22 mouse cellular contexts compared by ENCODE assay signal in genomic region chr10:123707026-123707425, GRCm38 (mm10).
DNase-seq lines count a peak whose midpoint lies in the region; ATAC-seq and TF ChIP-seq lines count a peak whose summit lies in the region.
"Had no signal": no experiment of that assay in that cellular context is flagged by ENCODE, and none has a peak within 500 bp of the region (broad histone marks: within the 10 kb centered on the region; RNA-seq: fewer than 3 reads in every experiment).

No protein-coding gene starts in this region.

- TF ChIP-seq CTCF in intestine, postnatal 0 days (IDR thresholded peaks at IDR 0.05; ENCODE audit: low read depth) = no peak

- ATAC-seq in intestine, embryonic 14.5 days (replicated peaks; ENCODE audit: low FRiP score, low TSS enrichment, low read depth) = peak; percentile 71; the same call in 1 of the 2 replicates
- peak; percentile 76 for ATAC-seq in intestine, embryonic 15.5 days
- ATAC-seq in intestine, embryonic 16.5 days = peak; percentile 81
- peak; percentile 54 for ATAC-seq in intestine, postnatal 0 days
- no peak for ATAC-seq in heart, embryonic 11.5 days (replicated peaks; ENCODE audit: insufficient number of reproducible peaks, low FRiP score, low TSS enrichment)
- ATAC-seq: activated CD4-positive, CD25-positive, alpha-beta regulatory T cell, adult 4 months; CD4-positive, CD25-positive, alpha-beta regulatory T cell, adult 4 months; Patski had no signal

- WGBS in intestine, embryonic 14.5 days = 77% methylated on average over 3 of the region's 3 CpGs
- WGBS in intestine, embryonic 15.5 days = 63% methylated on average over 3 of the region's 3 CpGs
- WGBS in intestine, embryonic 16.5 days = 56% methylated on average over 3 of the region's 3 CpGs
- 41% methylated on average over 3 of the region's 3 CpGs for WGBS in intestine, postnatal 0 days
- 83% methylated on average over 3 of the region's 3 CpGs for WGBS in heart, embryonic 11.5 days (ENCODE audit: insufficient replicate concordance)

- H3K27me3 ChIP-seq in intestine, embryonic 14.5 days (replicated peaks; ENCODE audit: control insufficient read depth, insufficient read depth, low read length) = no peaks in the 10 kb centered on the region
- H3K27me3 ChIP-seq in intestine, embryonic 15.5 days (replicated peaks) = no peaks in the 10 kb centered on the region
- no peaks in the 10 kb centered on the region for H3K27me3 ChIP-seq in intestine, embryonic 16.5 days (replicated peaks; ENCODE audit: control insufficient read depth, insufficient read depth, low read length)
- H3K27me3 ChIP-seq in intestine, postnatal 0 days (replicated peaks; ENCODE audit: control insufficient read depth, insufficient read depth, low read length) = no peaks in the 10 kb centered on the region
- no peaks in the 10 kb centered on the region for H3K27me3 ChIP-seq in heart, embryonic 11.5 days (ENCODE audit: control insufficient read depth, insufficient read depth, low read length)
- H3K27me3 ChIP-seq: CH12.LX, Patski had no signal

- no peak overlapping the region for H3K4me2 ChIP-seq in intestine, embryonic 14.5 days (ENCODE audit: low read length)
- no peak overlapping the region for H3K4me2 ChIP-seq in intestine, embryonic 15.5 days (replicated peaks)
- no peak overlapping the region for H3K4me2 ChIP-seq in intestine, embryonic 16.5 days (ENCODE audit: low read depth, low read length)
- no peak overlapping the region for H3K4me2 ChIP-seq in intestine, postnatal 0 days (replicated peaks; ENCODE audit: low read depth)
- no peak overlapping the region for H3K4me2 ChIP-seq in heart, embryonic 11.5 days

- no peak overlapping the region for H3K27ac ChIP-seq in intestine, embryonic 14.5 days (ENCODE audit: low read depth)
- H3K27ac ChIP-seq in intestine, embryonic 15.5 days = no peak overlapping the region
- H3K27ac ChIP-seq in intestine, embryonic 16.5 days (ENCODE audit: low read length) = no peak overlapping the region
- no peak overlapping the region for H3K27ac ChIP-seq in intestine, postnatal 0 days (ENCODE audit: low read depth, low read length)
- no peak overlapping the region for H3K27ac ChIP-seq in heart, embryonic 11.5 days (ENCODE audit: low read depth, low read length)

- H3K9me3 ChIP-seq in intestine, embryonic 14.5 days (ENCODE audit: control insufficient read depth, low read length) = no peaks in the 10 kb centered on the region
- no peaks in the 10 kb centered on the region for H3K9me3 ChIP-seq in intestine, embryonic 15.5 days
- no peaks in the 10 kb centered on the region for H3K9me3 ChIP-seq in intestine, embryonic 16.5 days (ENCODE audit: control insufficient read depth, low read length)
- H3K9me3 ChIP-seq in intestine, postnatal 0 days (ENCODE audit: control insufficient read depth) = no peaks in the 10 kb centered on the region
- H3K9me3 ChIP-seq in heart, embryonic 11.5 days (replicated peaks; ENCODE audit: control insufficient read depth, low read length) = no peaks in the 10 kb centered on the region

- H3K4me1 ChIP-seq in intestine, embryonic 14.5 days (replicated peaks; ENCODE audit: control insufficient read depth, insufficient read depth, low read length) = no peaks in the 10 kb centered on the region
- no peaks in the 10 kb centered on the region for H3K4me1 ChIP-seq in intestine, embryonic 15.5 days (replicated peaks)
- peaks cover 3% of the 10 kb centered on the region; the same call in 1 of the 2 replicates for H3K4me1 ChIP-seq in intestine, embryonic 16.5 days (ENCODE audit: control insufficient read depth, insufficient read depth, low read length)
- peaks cover 3% of the 10 kb centered on the region; the same call in 1 of the 2 replicates for H3K4me1 ChIP-seq in intestine, postnatal 0 days (replicated peaks; ENCODE audit: control insufficient read depth, insufficient read depth, low read length)
- H3K4me1 ChIP-seq in heart, embryonic 11.5 days (ENCODE audit: control insufficient read depth, insufficient read depth, low read length) = no peaks in the 10 kb centered on the region

- H3K4me3 ChIP-seq in intestine, embryonic 14.5 days (ENCODE audit: low read depth, low read length) = no peak overlapping the region
- no peak overlapping the region for H3K4me3 ChIP-seq in intestine, embryonic 15.5 days (replicated peaks)
- H3K4me3 ChIP-seq in intestine, embryonic 16.5 days (ENCODE audit: low read length) = no peak overlapping the region
- no peak overlapping the region for H3K4me3 ChIP-seq in intestine, postnatal 0 days (ENCODE audit: low read depth, low read length)
- H3K4me3 ChIP-seq in heart, embryonic 11.5 days (ENCODE audit: low read depth, low read length) = no peak overlapping the region

- H3K9ac ChIP-seq in intestine, embryonic 14.5 days (ENCODE audit: low read length) = no peak overlapping the region
- H3K9ac ChIP-seq in intestine, embryonic 15.5 days = no peak overlapping the region
- H3K9ac ChIP-seq in intestine, embryonic 16.5 days (ENCODE audit: low read depth, low read length) = no peak overlapping the region
- H3K9ac ChIP-seq in intestine, postnatal 0 days (ENCODE audit: low read depth, low read length) = no peak overlapping the region
- no peak overlapping the region for H3K9ac ChIP-seq in heart, embryonic 11.5 days (ENCODE audit: low read depth, low read length)

- DNase-seq in intestine, embryonic 14.5 days (ENCODE audit: low spot score) = no peak
- no peak for DNase-seq in left cerebral cortex, adult 9 months (ENCODE audit: low spot score in 2 of 2)
- DNase-seq in kidney, adult 8-10 months = no peak
- no peak for DNase-seq in layer of hippocampus, adult 8-10 months (ENCODE audit: low spot score in 2 of 2)
- DNase-seq: adrenal gland, adult 2 months; adrenal gland, adult 8-10 months; adrenal gland, postnatal 10 days; adrenal gland, postnatal 14 days; adrenal gland, postnatal 25 days; adrenal gland, postnatal 36 days; B cell, adult 2 months; cerebellum, adult 11 months; cerebellum, adult 11-12 months had no signal

- no peaks in the 10 kb centered on the region for H3K36me3 ChIP-seq in intestine, embryonic 14.5 days (ENCODE audit: control insufficient read depth, insufficient read depth, low read length)
- H3K36me3 ChIP-seq in intestine, embryonic 15.5 days = no peaks in the 10 kb centered on the region
- no peaks in the 10 kb centered on the region for H3K36me3 ChIP-seq in intestine, embryonic 16.5 days (ENCODE audit: control insufficient read depth, insufficient read depth, low read length)
- no peaks in the 10 kb centered on the region for H3K36me3 ChIP-seq in intestine, postnatal 0 days (ENCODE audit: control insufficient read depth, insufficient read depth)
- H3K36me3 ChIP-seq in heart, embryonic 11.5 days (ENCODE audit: control insufficient read depth, insufficient read depth, low read length) = no peaks in the 10 kb centered on the region
- H3K36me3 ChIP-seq: G1E had no signal
